Mouse (Mus musculus): ENCODE results near the gene Swsap1. TPM values are rescaled to one million over a fixed set of nuclear protein-coding genes. Genes with fewer than 3 reads are reported as not detected.

The Swsap1 gene
- 10 to 100 TPM; 12.4 to 18.3 TPM for total RNA-seq (2021)
- long read RNA-seq, experiment 1, transcript Swsap1-201 (2 exons, 1,838 nt), result major isoform, 32 of 33 reads
- long read RNA-seq, experiment 1, partial matches to known transcripts, result 0 of 33 reads
- long read RNA-seq, experiment 1, other reads (novel, unspliced or antisense), result 1 of 33 reads
- long read RNA-seq, experiment 2, transcript Swsap1-201 (2 exons, 1,838 nt), result major isoform, 16 of 16 reads
- long read RNA-seq, experiment 2, partial matches to known transcripts, result 0 of 16 reads
- long read RNA-seq, experiment 2, other reads (novel, unspliced or antisense), result 0 of 16 reads

DNA sequence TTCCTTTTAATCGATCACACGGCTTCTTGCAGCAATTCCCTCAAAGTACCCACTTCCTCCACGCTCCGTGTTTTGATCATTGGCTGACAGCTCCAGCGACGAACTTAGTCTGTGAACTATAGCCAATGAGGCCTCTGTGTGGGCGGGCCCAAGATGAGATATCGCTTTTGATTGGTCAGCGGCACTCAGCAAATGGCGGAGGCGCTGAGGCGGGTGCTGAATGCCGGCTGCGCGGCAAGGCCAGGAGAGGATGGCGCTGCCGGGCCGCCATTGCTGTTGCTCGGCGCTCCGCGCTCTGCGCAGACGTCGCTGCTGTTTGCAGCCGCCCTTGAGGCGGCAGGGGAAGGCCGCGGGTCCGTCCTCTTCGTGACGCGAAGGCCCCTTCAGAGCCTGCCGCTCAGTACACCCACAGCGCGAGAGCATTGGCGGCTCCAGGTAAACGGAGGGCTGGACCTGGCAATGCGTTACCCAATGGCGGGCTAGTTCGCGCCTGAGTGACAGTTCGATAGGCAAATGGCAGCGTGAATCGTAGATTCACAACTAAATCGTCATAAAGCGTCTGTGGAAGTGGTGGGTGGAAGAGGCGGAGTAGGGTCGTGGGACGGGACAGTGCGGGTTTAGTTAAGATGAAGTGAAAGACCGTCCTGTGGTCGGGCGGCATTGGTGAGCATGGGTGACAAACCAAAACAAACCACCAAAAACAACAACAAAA is at the start of gene Swsap1:
Gene Swsap1 (plus strand): TSS at position 186 of the 712 bp plus-strand sequence.
- DNase-seq, result peak; percentile 96 to 97

DNA sequence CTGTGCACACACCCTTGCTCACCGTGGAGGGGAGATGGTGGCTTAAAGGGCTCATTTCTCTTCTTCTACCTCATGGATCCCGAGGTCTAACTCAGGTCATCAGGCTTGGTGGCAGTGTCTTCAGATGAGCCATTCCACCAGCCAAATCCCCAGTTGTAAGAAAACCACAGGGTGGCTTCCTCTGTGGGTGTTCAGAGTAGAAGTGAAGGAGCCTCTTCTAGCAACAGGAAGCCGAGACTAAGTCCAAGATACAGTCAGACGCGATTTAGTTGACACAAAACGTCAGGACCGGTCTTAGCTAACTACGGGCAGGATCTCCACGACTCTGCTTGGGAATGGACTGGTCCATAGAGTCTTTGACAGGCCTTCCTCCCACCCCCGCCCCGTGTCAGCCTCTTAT is 47.3 kb upstream of the Swsap1 start:
- DNase-seq, result no peak

DNA sequence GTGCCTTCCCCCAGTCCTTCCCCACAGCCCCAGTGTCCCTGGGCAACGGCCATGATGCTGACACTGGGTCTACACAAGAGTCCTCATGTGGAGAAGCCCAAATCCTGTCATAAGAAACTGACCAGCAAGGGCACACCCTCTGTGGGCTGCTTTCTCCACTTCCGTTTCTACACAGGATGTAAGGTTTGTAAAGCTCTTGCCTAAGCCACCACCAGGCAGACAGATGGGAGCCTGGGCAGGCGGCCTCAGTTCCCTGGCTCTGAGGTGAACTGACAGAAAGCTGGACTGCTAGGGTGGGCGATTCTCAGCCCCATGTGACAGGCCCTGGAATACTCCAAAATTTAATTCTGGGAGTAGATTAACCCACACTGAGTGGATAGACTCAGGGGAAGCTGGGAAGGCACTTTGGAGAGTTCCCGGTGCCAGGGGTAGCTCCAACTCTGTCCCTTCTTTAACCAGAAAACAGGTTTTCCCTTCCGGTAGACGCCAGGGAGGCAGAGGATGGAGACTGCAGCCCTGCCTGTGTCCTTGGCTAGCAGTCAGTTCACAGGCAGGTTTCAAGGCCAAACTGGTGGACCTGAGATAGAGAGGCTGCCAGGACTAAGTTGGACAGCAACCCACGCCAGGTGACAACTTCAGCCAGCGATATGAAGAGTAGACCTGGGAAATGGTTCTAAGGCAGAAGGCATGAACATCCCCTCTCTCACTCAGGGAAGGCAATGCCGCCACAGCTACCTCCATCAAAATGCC is 45.9 kb upstream of the Swsap1 start:
- no peak for DNase-seq

DNA sequence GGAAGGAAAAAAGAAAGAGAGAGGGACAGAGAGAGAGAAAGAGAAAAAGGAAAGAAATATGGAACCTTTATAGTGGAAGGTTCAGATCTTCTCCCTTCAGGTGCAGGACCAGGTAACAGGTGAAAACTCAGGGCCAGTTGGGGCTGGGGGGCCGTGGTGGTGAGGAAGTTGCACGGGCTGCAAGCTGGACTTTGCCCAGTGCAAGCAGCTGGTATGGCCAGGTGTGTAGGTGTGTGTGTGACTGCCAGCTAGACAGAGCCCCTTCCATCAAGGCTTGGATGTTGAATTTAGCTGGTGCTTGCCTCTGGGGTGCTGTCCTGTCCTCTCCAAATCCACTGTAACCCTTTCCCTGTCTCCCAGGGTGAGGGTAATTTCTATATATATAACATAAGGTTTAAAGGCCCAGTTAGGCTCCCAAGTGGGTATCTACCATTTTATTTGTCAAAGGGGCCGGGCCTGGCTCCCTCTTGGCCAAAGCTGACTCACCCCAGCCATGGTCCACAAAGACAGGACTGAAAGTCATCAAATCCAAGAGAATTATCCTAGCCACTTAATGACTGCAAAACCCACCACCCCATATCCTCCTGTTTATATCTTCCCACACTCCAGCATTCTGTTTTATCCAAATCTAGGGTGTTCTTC is 38.6 kb upstream of the Swsap1 start:
- DNase-seq, result no peak

DNA sequence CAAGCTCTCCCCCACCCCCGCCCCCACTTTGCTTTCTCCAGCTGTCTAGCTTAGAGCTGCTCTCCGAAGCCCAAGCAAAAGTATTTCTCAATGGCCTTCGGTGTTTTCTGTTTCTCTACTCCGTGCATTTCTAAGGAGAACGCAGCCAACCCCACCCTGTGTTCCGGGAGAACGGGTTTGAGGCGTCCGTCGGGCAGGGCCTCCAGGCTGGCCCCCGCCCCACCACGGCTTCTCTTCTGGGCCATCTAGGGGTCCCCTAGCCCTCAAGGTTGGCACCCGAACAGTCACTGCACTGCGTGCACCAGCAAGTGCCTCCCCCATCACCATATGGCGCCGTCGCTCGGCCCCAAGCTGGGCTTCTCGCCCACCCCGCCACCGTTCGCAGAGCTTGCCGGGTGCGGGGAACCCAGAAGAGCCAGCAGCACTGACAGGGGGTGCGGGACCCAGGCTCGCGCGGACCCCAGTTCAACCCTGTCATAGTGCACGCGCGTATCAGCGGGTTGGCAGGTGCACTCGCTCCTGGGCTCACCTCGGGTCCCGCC is 38.0 kb upstream of the Swsap1 start:
- peak in 1 of 2 experiments; percentile 44 for DNase-seq

DNA sequence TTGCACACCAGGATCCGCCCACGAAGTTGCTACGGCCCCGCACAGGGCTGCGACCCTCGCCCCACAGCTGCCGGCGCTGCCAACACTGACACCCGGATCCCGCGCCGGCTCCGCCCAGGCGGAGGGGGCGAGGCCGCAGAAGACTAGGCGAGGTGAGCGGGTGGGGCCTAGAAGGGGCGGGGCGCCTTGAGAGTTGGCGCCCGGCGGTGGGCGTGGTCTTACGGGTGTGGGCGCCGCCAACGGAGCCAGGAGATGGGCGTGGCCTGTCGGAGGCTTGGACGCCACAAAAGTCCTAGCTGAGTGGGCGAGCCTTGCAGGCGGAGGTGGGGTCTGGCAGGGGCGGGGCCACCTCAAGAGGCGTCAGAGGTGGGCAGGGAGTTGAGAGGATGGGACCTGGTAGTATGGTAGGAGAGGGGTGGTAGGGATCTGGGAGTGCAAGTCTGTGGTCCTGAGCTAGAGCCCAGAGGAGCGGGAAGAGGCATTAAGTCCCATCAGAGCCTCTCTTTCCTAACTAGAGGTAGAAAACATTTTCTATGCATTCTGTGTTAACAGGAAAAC is 37.4 kb upstream of the Swsap1 start, which contains the start of gene Rab3d:
Gene Rab3d (minus strand): TSS at position 158 of the 558 bp plus-strand sequence.
- DNase-seq, result peak; percentile 97 to 98

DNA sequence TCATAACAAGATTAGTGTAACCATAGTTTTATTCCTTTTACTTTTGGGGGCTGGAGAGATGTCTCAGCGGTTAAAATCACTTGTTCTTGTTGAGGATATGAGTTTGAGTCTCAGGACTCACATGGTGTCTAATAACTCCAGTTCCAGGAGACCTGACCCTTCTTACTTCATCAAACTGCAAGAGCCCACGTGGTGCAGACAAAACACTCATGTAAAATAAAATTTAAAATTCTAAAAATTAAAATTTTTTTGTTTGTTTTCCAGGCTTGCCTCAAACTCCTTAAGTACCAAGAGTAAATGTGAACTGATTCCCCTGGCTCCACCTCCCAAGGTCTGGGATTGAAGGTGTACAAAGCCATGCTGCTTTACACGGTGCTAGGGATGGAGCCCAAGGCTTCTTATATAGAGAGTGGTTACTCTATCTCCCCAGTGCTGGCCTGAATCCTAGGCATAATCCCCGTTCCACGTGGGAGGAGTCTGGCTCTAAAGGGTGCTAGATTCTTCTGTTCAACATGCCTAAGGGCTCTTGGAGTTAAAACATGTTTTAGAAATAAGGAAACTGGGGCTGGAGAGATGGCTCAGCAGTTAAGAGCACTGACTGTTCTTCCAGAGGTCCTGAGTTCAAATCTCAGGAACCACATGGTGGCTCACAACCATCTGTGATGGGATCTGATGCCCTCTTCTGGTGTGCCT is 36.7 kb upstream of the Swsap1 start:
- DNase-seq, result no peak

DNA sequence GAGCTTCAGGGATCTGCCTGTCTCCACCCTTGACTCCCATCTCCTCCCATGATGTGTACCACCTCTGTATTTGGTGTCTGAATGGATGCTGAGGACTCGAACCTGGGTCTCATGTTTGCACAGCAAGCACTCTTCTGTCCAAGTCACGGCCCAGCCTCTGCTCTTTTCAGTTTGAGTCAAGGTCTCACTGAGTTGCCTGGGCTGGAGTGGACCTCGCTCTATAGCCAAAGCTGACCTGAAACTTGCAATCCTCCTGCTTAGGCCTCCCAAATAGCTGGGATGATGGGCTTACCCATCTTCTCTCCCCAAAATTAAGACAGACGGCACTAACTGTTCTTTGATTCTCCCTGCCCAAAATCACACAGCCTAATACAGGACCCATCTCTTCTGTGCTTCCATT is 32.5 kb upstream of the Swsap1 start:
- DNase-seq, result no peak

DNA sequence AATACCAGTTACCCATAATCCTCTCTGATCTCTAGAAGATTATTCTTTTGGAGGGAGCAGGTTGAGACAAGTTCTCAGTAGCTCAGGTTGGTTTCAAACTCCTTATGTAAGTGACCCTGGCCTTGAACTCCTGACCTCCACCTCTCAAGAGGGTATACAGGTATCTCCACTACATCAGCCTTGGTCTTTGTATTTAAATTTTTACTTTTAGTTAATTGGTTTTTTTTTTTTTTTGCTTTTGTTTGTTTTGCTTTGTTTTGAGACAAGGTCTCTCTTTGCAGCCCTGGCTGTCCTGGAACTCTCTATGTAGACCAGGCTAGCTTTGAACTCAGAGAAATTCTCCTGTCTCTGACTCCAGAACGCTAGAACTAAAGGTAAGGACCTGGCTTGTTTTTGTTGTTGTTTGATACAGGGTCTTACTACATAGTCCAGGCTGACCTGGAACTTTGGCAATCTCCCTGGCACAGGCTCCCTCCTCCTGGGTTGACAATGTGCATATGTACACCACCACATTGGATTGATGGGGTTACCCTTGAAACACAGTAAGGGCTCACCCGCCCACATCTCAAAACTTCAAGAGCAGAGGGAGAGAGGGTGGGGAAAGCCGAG is 32.0 kb upstream of the Swsap1 start:
- DNase-seq, result no peak

DNA sequence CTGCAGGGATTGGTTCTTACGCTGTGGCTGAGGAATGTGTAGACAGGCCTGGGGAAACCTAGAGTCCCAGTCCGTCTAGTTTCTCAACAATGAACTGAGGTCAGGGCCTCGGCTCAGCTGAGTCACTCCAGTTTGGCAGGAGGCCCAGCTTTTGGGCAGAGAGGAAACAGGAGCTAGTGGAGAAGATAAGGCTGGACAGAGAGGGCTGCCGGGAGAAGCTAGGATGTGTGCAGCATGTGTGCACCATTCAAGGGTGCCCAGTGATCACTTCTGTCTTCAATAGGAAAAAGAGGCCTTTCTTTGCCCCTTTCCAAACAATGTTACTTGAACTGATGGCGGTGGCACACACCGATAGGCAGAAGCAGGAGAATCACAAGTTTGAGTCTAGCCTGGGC is 31.5 kb upstream of the Swsap1 start:
- peak; percentile 97 to 98 for DNase-seq

DNA sequence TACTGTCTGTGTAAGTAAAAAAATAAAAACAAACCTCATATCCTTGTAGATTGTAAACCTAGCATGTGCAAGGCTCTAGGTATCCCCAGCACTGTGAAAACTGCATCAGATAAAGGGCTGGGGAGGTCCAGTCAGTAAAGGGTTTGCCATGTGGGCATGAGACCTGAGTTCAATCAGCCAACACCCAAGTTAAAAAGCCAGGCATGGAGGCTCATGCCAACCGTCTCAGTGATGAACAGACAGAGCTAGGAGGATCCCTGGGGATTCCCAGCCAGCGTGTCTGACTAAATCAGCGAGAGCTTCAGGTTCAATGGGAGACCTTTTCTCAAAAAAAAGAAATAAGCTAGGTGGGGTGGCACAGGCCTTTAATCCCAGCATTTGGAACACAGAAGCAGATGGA is 30.5 kb upstream of the Swsap1 start:
- no peak for DNase-seq

DNA sequence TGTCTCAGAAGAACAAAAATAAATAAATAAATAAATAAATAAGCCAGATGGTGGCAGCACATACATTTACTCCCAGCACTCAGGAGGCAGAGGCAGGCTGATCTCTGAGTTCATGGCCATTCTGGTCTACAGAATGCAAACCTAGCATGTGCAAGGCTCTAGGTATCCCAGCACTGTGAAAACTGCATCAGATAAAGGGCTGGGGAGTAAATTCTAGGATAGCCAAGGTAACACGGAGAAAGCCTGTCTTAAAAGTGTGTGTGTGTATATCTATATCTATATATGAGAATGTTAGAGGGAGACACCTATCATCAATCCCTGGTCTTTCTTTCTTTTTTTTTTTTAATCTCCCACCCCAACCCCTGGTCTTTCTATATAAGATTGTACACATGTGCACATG is 30.0 kb upstream of the Swsap1 start:
- DNase-seq, result no peak

DNA sequence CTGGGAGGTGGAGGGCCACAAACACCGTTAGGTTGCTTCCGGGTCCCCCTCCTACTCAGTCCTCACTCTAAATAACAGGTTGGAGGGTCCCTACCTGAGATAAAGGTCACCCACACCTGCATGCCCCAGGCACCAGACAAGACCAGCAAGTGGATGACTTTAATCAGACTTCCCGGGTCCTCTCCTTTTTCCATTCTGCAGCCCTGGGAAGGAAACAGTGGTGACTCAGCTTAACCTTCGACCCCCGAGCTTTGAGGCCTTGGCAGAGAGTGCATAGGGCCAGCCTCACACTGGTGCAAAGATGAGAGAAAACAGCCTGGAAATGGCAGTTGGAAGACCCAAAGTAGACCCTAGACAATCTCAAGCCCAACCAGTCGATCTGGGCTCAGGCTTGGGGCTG is 29.4 kb upstream of the Swsap1 start:
- DNase-seq, result peak; percentile 81 to 86

DNA sequence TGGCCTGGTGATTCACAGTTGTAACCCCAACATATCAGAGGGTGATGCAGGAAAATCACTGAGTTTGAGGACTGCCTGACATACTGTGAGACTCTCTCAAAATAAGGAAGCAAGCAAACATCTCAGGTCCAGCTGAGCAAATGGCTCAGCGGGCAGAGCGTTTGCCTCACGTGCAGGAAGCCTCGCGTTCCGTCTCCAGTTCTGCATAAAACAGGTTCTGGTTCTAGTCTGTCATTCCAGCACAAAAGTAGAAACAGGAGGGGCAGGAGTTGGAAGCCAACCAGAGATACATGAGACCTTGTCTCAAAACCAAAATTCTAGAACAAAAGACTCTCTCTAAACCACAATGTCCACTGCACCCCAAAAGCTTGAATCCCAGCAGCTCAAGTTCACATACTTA is 28.8 kb upstream of the Swsap1 start:
- no peak for DNase-seq

DNA sequence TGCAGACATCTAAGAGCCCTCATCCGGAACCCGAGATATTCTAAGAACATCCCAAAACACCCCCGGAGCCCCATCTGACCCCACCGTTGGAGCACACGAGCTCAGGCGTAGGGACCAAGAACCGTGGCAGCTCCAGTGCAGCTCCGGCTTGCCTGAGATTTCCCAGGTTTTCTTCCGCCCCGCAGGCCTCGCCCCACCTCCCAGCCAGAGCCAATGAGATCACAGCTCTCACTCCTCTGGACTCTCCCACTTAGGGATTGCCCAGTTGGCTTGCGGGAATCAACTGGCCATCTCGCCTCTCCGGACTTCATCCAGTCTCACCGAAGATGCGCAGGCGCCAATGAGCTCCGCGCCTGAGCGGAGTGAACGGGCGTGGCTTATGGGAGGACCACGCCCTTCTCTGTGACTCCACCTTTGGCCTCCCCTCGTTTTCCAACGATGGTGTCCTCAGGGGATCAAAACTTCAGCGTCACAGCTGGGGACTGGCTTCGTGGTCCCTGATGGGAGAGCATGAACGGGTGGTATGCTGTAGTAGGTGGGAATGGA is 28.3 kb upstream of the Swsap1 start, which contains the start of the genes Ccdc159 and Tmem205:
Gene Ccdc159 (plus strand): TSS at position 264 of the 546 bp plus-strand sequence.
Gene Tmem205 (minus strand): TSS at position 349 of the 546 bp plus-strand sequence.
- DNase-seq, result peak; percentile 95 to 96

DNA sequence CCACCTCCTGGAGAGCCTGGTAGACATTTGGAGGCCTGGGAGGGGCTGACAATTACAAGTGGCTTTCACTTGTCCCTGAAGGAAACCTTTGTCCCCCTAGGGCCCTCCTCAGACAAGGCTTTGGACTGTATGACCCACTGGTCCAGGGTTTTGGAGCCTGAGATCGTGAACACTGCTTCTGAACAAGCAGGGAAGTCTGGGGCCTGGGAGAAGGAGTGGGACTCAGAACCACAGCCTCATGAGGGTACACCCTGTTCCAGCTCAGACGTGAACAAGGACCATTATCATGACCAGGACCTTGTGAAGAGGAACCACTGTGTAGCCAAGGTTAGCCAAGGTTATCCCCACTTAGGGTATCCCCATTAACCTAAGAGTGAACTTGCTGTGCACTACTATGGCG is 26.3 kb upstream of the Swsap1 start:
- no peak for DNase-seq

DNA sequence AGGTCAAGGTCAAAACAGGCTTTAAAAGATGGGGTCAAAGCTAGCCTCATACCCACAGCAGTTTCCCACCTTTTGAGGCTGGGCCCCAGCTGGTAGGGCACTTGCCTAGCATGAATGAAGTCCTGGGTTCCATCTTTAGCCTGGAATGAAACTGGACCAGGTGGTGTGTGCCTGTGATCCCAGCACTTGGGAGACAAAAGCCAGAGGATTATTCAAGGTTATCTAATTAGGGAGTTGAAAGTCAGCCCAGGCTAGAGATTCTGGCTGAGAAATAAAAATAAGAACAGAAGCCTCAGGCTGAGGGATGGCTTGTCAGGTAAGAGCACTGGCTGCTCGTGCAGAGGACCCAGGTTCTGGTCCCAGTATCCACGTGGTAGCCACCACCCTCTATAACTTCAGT is 23.5 kb upstream of the Swsap1 start:
- DNase-seq, result no peak

DNA sequence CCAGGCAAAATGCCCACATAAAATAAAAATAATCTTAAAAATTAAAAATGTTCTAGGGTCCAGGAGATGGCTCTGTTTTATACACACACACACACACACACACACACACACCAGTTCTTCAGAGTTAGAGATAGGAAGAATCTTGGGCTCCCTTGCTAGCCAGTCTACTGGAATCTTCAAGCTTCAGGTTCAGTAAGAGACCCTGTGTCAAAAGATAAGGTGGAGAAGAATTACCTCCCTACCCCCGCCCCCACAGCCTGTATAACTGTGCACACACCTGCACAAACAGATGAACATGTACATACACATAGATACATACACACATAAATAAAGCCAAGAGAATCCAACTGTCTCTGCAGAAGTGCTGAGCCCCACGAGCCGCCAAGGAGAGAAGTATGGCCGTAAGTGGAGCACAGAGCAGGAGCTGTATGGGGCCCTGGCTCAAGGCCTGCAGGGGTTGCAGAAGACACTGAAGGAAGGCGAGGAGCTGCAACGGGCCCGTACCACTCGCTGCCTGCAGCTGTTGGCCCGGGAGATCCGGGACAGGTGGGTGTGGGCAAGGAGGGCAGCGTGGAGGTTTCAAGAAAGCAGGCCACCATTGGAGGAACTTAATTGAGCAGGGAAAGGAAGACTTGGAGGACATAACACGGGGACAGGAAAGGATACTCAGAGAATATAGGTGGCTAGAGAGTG is 23.0 kb upstream of the Swsap1 start:
- no peak for DNase-seq

DNA sequence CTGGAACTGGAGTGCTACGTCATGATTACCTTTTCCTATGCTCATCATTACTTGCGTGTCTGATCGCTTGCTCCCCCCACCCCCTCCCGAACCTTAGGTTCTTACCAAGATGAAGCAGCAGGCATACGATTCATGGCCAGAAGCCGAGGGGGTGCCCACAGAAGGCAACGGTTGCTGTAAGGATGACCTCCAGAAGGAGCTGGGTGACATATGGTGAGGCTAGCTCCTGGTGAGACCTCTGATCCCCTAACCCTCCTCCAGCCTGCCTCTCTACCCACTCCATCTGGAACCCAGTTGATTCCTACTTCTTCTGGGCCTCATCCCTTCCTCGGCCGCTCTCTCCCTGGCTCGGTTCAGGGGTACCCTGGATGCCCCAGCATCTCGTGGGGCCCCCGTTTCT is 21.5 kb upstream of the Swsap1 start:
- DNase-seq, result no peak

Measured in adrenal gland, postnatal 36 days (tissue).